Mouse (Mus musculus) small intestine, adult 2 months (tissue): ENCODE measurements around the gene Pipox. TPM values are rescaled to one million over a fixed set of nuclear protein-coding genes. Genes with fewer than 3 reads are reported as not detected.

Source experiments
- H3K27ac ChIP-seq: fragments of 200-500 bp; 2 replicates; pipeline ENCODE4 v1.5.1; 2012; ENCODE audit warnings: low read depth, low read length, control low read depth, inconsistent platforms; ENCODE audit not compliant: insufficient read depth
- H3K27me3 ChIP-seq: fragments of 200-500 bp; 2 replicates; pipeline ENCODE4 v1.6.1; 2012; ENCODE audit warnings: mild to moderate bottlenecking, moderate library complexity, low read length, inconsistent platforms; ENCODE audit not compliant: control insufficient read depth, insufficient read depth
- H3K36me3 ChIP-seq: fragments of 200-500 bp; 2 replicates; pipeline ENCODE4 v1.6.1; 2012; ENCODE audit warnings: mild to moderate bottlenecking, low read length, control low read depth, inconsistent platforms; ENCODE audit not compliant: control insufficient read depth, insufficient read depth
- H3K4me1 ChIP-seq: fragments of 200-500 bp; 2 replicates; pipeline ENCODE4 v1.6.1; 2012; ENCODE audit warnings: low read length, inconsistent platforms, mixed read lengths; ENCODE audit not compliant: control insufficient read depth, insufficient read depth, insufficient read length
- H3K4me3 ChIP-seq: fragments of 200-500 bp; 2 replicates; pipeline ENCODE4 v1.5.1; 2012; ENCODE audit warnings: low read depth, mild to moderate bottlenecking, control low read depth, inconsistent platforms, low read length, moderate library complexity
- CTCF ChIP-seq: fragments of 200-500 bp; IDR thresholded peaks from 2 replicates; pipeline ENCODE4 v1.5.1; 2012; ENCODE audit warnings: low read depth, mild to moderate bottlenecking, control low read depth, inconsistent platforms, low read length, moderate library complexity, mixed read lengths; ENCODE audit not compliant: insufficient replicate concordance, insufficient read length; ENCODE audit errors: extremely low read depth
- POLR2A ChIP-seq: fragments of 200-500 bp; IDR thresholded peaks from 2 replicates; pipeline ENCODE4 v1.6.1; 2012; ENCODE audit warnings: low read depth, mild to moderate bottlenecking, control low read depth, inconsistent platforms, low read length, moderate library complexity
- WGBS: fragments of 180-500 bp; shearing (Covaris S2); methylation state at CpG from one replicate; pipeline ENCODE4 v1.1.7; 2018; 5-methylcytosine and 5-hydroxymethylcytosine counted together
- polyA plus RNA-seq: library from polyadenylated mRNA; depleted of rRNA; stranded (reverse); fragments of >200 nt; gene quantifications from 2 replicates; pipeline ENCODE4 v1.2.3, GENCODE M21; 2012; rRNA removed

Gene Pipox
- polyA plus RNA-seq, 1 experiment, result 13.8 TPM

DNA sequence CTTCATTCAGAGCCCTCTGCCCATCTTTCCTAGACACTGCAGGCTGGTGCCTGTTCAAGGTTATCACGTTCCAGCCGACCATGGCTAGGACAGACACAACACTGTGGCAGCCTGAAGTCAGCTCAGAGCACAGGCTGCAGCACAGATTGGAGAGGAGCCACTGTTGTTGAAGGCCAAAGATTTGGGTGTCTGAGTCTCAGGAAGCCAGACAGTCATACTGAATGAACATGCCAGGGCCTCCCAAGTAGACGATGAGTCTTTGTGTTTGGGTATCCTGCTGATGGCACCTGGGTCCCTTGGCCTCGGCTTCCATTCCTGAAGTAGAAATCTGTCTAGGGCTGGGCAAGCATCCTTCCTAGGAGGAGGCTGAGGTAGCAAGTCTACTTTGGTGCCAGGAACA, 61.4 kb downstream of the Pipox start:
- Histone ChIP-seq H3K4me1 (no peaks in the 10 kb centered on the region), H3K27ac (no peak overlapping the region), H3K4me3 (no peak overlapping the region), H3K36me3 (peaks cover 78% of the 10 kb centered on the region), H3K27me3 (no peaks in the 10 kb centered on the region)
- no peak for TF ChIP-seq CTCF
- no peak for TF ChIP-seq POLR2A
- 83% methylated on average over 4 of the region's 4 CpGs for WGBS

DNA sequence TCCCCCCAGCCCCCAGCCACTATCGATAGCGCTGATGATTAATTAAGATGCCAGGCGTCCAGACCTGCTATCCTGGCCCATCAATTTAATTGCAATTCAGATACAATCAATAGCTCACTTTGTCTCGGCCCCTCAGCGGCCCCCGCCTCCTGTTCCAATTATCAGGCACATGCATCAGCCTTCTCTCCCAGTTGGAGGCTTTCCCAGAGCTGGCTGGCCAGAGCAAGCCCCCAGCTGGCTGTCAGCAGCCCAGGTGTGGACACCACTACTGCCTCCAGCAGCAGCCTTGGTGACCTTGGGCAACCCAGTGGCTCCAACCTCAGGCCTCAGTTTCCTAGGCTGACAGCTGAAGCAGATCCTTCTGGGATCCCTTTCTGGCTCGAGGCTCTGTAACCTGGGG, 63.0 kb downstream of the Pipox start:
- WGBS, result 82% methylated on average over 7 of the region's 7 CpGs
- H3K27ac ChIP-seq, result no peak overlapping the region
- 0 out of 2 replicates have a peak, but pooled peaks cover 2% of the 10 kb centered on the region for H3K4me1 ChIP-seq
- H3K36me3 ChIP-seq, result peaks cover 73% of the 10 kb centered on the region
- TF ChIP-seq POLR2A, result no peak
- no peak overlapping the region for H3K4me3 ChIP-seq
- no peaks in the 10 kb centered on the region for H3K27me3 ChIP-seq

Other genes starting within 250 kb of the Pipox start
- gene Nufip2, start 207.9 kb downstream of the Pipox start, polyA plus RNA-seq, result 5.4 and 11.8 TPM in 2 replicates
- not detected in 2 replicates for gene Cryba1, start 168.8 kb downstream of the Pipox start, polyA plus RNA-seq
- 66.4 and 149 TPM in 2 replicates for gene Myo18a, start 130.8 kb downstream of the Pipox start, polyA plus RNA-seq
- not detected in 2 replicates for gene Gm10277, start 106.3 kb downstream of the Pipox start, polyA plus RNA-seq
- gene Sez6, start 36.7 kb upstream of the Pipox start, polyA plus RNA-seq, result 0.41 and 0.46 TPM in 2 replicates
- 21.7 and 33.0 TPM in 2 replicates for gene Phf12, start 88.7 kb upstream of the Pipox start, polyA plus RNA-seq
- gene Dhrs13, start 138.2 kb upstream of the Pipox start, polyA plus RNA-seq, result 3.8 and 3.9 TPM in 2 replicates
- 16.2 and 19.7 TPM in 2 replicates for gene Flot2, start 143.8 kb upstream of the Pipox start, polyA plus RNA-seq
- 12.2 and 17.3 TPM in 2 replicates for gene Eral1, start 186.3 kb upstream of the Pipox start, polyA plus RNA-seq
- 13.1 and 29.2 TPM in 2 replicates for gene Fam222b, start 200.6 kb upstream of the Pipox start, polyA plus RNA-seq